Mouse (Mus musculus) ovary, postnatal 10 days (tissue): ENCODE measurements around the gene Dazap1.

Source experiments
- DNase-seq: peaks from one replicate; pipeline ENCODE4 v3.0.0; 2022; ENCODE audit warnings: low spot score

Gene Dazap1

GRCm38 (mm10) chr10:80323261-80324119, 62.2 kb downstream of the Dazap1 start:
- DNase-seq = no peak

GRCm38 (mm10) chr10:80324120-80325037, 63.1 kb downstream of the Dazap1 start:
- no peak for DNase-seq

GRCm38 (mm10) chr10:80325045-80325444, 63.8 kb downstream of the Dazap1 start:
- no peak for DNase-seq

GRCm38 (mm10) chr10:80329273-80330081, 68.2 kb downstream of the Dazap1 start, which contains the start of the genes Pcsk4 and Reep6:
Gene Pcsk4 (minus strand): TSS chr10:80329498.
Gene Reep6 (plus strand): TSS chr10:80329953.
- peak; percentile 94 for DNase-seq

- no peak for DNase-seq
Measured at GRCm38 (mm10) chr10:80330084-80330483, 68.8 kb downstream of the Dazap1 start.

- DNase-seq = no peak
Measured at GRCm38 (mm10) chr10:80330888-80331287, 69.6 kb downstream of the Dazap1 start.

GRCm38 (mm10) chr10:80331636-80332524, 70.6 kb downstream of the Dazap1 start:
- DNase-seq = no peak

GRCm38 (mm10) chr10:80332525-80332989, 71.3 kb downstream of the Dazap1 start:
- no peak for DNase-seq

- no peak for DNase-seq
Measured at GRCm38 (mm10) chr10:80336263-80336662, 75.0 kb downstream of the Dazap1 start.
